Mouse (Mus musculus) megakaryocyte, adult 5-6 weeks (primary cell): ENCODE measurements around the gene Dhrs3. TPM values are rescaled to one million over a fixed set of nuclear protein-coding genes. Genes with fewer than 3 reads are reported as not detected.

ENCODE experiments used
- ATAC-seq: 2 replicates; pipeline ENCODE4 v1.8.0; 2016; ENCODE audit warnings: mild to moderate bottlenecking, inconsistent platforms; ENCODE audit not compliant: poor library complexity, severe bottlenecking
- total RNA-seq, 2 experiments: library from RNA; stranded (forward) in 1 of 2; stranded (reverse) in 1 of 2; fragments of 153-499, 151-499 nt in 1 of 2; fragments of 221-1000, 200-1000 nt in 1 of 2; gene quantifications; 2 replicates each; pipeline versions ENCODE4 v1.2.3 to v1.2.4; 2015 to 2017

Dhrs3 gene
- total RNA-seq (2015) (49.7 and 49.8 TPM in 2 replicates), total RNA-seq (2017) (60.0 and 61.4 TPM in 2 replicates)

DNA sequence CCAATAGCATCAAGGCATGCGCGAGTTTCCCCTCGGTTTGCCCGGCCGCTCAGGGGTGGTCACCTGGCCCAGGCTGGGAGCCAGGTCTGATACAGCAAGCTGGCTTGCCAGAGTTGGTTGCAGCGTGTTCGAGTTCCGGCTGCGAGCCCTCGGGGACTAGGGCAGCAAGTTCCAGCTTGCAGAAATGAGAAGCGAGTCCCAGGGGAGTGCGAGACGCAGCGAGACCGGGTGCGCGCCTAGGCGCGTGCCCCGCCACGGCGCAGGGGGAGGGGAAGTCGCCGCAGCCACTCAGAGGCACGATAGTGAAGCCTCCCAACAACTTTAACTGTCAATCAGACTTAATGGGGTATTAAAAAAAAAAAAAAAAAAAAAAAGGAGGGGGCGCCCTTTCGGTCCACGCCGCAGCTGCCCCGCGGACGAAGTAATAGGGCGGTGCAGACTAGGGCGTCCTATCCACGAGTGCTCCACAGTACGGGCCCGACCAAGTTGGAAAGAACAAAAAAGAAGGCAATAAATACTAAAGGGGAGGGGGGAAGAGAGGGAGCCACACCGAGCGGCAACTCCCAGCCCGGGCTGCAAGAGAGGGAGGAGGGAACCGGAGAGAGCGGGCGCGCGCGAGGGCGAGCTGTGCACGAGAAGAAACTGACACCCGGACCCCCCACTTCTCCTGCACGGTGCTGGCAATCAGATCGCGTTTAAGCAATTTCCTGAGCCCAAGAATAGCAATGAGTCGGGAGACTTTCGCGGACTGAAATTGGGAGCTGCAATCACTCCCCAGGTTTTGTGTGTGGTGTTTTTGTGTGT lies at the start of gene Dhrs3:
Dhrs3 (plus strand) TSS at position 695 of the 804 bp plus-strand sequence.
- ATAC-seq = peak; percentile 61

DNA sequence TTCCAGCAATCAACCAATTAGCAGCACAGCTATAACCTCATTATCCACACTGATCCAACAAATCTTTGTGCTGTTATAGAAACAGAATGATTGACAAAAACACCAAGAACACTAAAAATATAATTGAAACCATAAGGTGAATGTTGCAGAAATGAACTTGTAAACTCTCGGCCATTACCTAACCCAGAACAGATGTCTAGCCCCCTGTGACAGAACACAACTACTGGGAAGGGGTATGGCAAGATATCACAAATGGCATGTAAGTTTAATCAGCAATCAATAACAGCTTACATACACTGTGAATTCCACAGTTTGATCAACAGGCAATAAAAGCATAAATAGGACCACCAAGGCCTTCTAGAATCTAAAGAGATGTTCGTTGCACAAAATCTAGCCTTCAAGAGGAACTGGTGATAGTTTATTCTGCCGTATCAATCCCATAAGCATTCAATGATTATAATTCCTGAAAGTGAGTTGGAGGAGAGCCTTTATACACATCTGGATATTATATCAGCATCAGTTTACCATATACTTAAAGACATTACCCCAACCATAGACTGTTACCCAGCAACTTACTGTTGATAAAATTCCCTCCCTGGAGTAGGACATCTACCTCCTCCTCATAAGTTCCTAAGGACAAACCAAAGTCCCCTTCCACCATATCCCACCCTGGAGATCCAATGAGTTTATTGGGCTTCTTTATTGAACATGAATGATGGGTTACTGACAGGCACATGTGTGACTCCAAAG lies 30.7 kb upstream of the Dhrs3 start:
- no peak for ATAC-seq

- ATAC-seq = no peak
Measured at GRCm38 (mm10) chr4:144867926-144868325, 24.7 kb upstream of the Dhrs3 start.

- no peak for ATAC-seq
Measured at GRCm38 (mm10) chr4:144868584-144868983, 24.0 kb upstream of the Dhrs3 start.

DNA sequence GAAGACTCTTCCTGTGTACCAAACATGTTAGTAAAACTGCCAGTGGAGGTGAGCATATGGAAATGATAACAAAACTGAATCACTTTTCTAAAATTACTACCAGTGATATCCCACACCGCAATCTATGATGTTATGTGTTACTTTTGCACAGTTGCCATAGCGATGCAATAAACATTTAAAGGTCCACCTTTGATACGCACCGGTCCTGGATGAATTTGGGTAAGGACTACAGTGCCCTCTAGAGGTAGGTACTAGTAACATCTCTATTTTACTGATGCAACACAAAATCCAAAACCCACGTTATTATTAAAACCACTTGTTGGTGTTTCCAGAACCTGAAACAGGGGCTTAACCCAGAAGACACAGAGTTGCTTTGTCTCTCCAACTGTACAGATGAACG lies 19.7 kb upstream of the Dhrs3 start:
- peak; percentile 79 for ATAC-seq

GRCm38 (mm10) chr4:144875576-144876093 lies 17.0 kb upstream of the Dhrs3 start:
- ATAC-seq = no peak

DNA sequence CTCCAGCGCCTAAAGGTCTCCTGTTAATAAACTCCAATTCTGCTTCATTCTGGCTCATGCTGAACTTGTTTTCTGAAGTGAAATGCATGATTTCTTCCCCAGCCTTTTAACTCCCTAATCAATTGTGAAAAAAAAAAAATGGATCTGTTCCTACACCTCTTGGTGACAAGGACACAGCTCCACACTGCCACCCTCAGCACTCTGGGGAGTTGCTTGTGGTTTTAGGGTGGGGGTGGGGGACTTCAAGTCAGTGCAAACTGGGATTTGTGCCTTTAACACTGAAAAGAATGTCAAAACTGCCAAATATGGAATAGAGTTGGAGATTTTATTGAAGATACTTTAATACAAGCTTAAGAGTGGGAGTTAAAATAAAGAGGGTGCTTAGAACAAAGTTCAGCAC lies 13.1 kb upstream of the Dhrs3 start:
- no peak for ATAC-seq

DNA sequence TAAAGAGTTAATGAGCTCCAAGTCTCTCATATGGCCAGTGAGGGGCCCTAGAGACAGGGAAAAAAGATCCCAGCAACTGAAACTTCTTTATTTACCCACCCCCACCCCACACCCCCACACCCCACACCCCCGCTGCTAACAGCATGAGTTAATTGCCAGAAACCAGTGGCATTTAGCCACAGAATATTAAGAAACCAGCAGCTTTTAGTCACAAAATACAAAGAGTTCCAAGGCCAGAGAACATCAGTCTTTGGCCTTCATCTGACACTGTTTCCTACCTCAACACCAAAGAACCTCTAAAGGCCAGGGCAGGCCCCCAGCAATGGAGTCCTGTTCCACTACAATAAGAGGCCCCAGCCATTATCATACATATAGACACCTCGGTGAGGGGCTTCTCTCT lies 11.3 kb upstream of the Dhrs3 start:
- no peak for ATAC-seq

GRCm38 (mm10) chr4:144882881-144883331 lies 9.7 kb upstream of the Dhrs3 start:
- ATAC-seq = no peak

DNA sequence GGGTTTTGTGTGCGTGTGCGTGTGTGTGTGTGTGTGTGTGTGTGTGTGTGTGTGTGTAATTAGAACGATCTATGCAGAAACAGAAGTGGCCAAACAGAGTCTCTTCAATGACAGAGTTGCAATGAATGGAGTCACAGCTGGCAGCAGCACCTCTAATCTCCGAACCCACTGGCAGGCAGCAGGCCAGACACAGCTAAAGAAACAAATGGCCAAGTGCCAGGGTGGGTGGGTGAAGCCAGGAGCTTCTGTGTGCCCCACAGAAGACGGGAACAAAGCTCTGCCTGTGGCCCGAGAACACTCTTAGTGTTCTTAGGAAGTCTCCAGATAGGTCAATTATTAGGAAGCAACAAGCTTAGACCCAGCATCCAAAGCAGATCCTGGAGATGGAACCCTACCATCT lies 6.2 kb upstream of the Dhrs3 start:
- no peak for ATAC-seq

- no peak for ATAC-seq
Measured at GRCm38 (mm10) chr4:144888750-144889149, 3.9 kb upstream of the Dhrs3 start.

DNA sequence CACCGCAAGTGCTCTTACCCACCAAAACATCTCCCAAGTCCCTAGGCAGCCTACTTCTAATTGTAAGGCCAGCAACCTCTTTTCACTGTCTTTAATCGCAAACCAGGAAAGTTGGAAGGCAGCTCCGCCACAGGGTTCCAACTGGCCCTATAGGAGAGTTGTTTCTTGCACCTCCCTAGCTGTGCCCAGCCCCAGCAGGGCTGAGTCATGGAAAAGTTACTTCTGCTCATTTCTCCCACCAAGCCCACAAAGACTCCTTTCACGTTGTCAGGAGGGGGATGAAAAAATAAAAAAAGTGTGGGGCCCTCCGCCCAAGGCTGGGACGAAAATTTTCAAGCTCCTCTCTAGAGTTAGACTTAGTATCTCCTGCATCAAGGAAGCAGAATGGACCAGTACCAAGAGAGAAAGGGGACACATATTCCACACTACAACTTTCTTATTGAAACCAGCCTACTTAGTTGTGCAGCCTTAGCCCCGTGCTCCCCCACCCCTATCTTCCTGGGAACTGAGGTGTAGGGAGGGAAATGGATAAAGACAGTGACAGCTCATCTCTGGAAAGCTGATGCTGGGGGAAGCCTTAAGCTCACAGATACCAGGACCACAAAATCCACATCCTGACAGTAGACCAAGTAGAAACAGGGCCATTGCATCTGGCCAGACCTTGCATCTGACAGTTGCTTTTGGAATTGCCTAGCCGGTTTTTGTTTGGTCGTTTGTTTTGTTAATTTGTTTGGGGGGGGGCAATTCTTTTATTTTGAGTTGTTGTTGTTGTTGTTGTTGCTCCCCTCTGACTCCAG lies 2.9 kb upstream of the Dhrs3 start:
- ATAC-seq = no peak

- ATAC-seq = peak; percentile 28; the same call in 1 of the 2 replicates
Measured at GRCm38 (mm10) chr4:144890690-144891120, 1.9 kb upstream of the Dhrs3 start.

GRCm38 (mm10) chr4:144891121-144891711 lies 1.4 kb upstream of the Dhrs3 start:
- peak; percentile 9 for ATAC-seq

GRCm38 (mm10) chr4:144891743-144892132 lies 889 bp upstream of the Dhrs3 start:
- no peak for ATAC-seq

DNA sequence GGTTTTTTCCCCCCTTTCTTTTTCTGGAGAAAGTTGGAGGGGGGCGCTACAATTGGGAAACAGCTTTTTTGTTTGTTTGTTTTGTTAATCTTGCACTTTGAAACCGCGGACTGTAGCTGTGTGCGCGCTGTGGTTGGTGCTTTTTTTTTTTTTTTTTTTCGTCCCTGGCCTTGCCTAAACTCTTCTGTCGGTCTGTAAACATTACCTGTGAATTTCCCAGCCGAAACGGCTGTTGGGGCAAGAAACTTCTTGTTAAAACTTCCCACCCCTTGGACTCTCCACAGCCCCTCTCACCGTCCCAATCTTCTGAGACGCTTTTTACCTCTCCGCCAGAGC lies 278 bp downstream of the Dhrs3 start:
- peak; percentile 3 for ATAC-seq

DNA sequence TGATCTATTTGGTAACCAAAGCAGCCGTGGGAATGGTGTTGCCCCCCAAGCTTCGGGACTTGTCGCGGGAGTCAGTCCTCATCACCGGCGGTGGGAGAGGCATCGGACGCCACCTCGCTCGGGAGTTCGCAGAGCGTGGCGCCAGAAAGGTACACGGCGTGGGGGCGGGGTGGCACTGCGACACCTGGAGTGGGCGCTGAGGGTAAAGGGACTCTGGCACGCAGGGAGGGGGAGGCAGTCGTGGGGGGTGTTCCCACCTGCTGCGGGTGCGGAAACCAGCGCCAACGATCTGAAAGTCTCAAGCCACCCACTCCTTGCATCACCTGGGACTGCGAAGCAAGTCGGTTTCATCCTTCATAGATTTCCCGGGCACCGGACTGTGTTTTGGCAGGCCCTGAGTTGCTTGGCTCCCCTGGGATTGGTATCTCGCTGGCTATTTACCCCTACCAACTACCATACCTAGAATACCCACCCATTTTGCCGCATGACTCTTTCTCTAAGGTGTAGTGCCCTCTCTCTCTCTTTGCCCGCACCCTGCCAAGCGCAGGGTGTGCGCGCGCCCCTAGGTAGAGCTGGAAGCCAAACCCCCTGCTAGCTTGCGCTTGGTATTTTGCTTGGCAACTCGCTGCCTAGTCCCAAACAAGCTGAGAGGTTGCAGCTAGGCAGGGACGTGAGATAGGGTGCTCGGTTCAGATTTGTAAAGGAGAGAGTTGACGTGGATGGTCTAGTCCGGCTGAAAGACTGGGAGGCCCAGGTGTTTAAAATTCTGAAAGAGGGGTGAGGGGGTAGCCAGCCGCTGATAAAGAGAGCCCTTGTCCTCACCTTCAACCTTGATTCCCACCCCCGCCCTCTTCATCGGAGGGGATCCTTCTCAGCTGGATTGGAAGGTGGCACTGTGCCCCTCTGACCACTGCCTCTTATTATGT lies 1.2 kb downstream of the Dhrs3 start:
- no peak for ATAC-seq

DNA sequence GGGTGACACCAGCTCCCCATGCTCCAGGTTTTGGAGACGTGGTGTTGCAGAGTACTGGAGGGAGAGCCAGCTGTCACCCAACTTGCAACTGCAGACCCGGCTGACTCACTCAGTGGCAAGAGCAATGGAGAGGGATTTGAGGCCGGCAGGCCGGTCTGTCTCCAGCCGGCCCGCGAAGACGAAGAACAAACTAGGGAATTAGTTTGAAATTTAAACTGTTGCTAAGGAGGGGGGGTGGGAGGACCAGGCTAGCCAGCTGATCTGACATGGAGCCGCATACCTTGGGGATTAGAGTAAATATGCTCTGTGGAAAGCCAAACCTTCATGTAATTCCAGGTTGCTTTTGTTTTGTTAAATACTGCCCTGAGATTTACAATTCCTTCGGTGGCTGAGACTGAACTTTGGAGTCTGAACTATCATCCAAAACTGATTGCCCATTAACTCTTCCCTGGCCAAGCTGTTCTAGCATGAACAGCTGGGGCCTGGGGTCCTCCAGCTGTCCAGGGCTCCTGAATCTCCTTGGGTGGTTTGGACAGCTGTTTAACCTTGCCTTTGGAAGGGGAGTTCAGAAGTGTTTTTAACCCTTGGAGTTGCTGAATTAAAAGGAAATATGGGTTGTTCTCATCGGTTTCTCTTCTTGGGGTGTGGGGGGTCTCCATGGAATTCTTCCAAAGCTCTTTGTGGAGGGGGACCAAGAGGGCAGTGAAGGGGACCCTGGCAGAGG lies 2.0 kb downstream of the Dhrs3 start:
- no peak for ATAC-seq

- ATAC-seq = no peak
Measured at GRCm38 (mm10) chr4:144895211-144895590, 2.6 kb downstream of the Dhrs3 start.
